Mouse (Mus musculus): ENCODE data around the gene Inka1. TPM values are rescaled to one million over a fixed set of nuclear protein-coding genes. Genes with fewer than 3 reads are reported as not detected.

Gene Inka1
- polyA plus RNA-seq, 1 experiment from 2014 or later = 27.6 TPM

GRCm38 (mm10) chr9:107935374-107935773, 50.3 kb downstream of the Inka1 start, which contains the start of gene Camkv:
TSS of gene Camkv (plus strand) at chr9:107935674.
- Histone ChIP-seq H3K9ac (ENCODE audit: low read length) (peak within 1 kb of the TSS; percentile 59), H3K4me1 (replicated peaks; ENCODE audit: control insufficient read depth, insufficient read depth) (peaks cover 4% of the 10 kb centered on the region; the same call in 1 of the 2 replicates), H3K27me3 (ENCODE audit: control insufficient read depth, insufficient read depth, low read length) (no peaks in the 10 kb centered on the region), H3K9me3 (ENCODE audit: control insufficient read depth, low read length) (no peaks in the 10 kb centered on the region), H3K36me3 (ENCODE audit: control insufficient read depth, insufficient read depth, low read length) (no peaks in the 10 kb centered on the region), H3K4me2 (replicated peaks; ENCODE audit: low read depth) (peak within 1 kb of the TSS; percentile 83), H3K27ac (replicated peaks) (no peak within 1 kb of the TSS), H3K4me3 (ENCODE audit: low read depth, low read length) (peak within 1 kb of the TSS; percentile 41)
- no peak for TF ChIP-seq EP300 (optimal IDR thresholded peaks at IDR 0.05)
- TF ChIP-seq CTCF (IDR thresholded peaks at IDR 0.05; ENCODE audit: low read depth) = no peak
- ATAC-seq (ENCODE audit: low FRiP score, low TSS enrichment) = no peak
- 17% methylated on average over 3 of the region's 3 CpGs for WGBS
- DNase-seq (ENCODE audit: low spot score) = no peak

Other genes starting within 250 kb of the Inka1 start
- 60.2 and 67.3 TPM in 2 replicates for gene Rbm5, start 214.9 kb downstream of the Inka1 start, polyA plus RNA-seq (2015; fragmentation: Nextera tagmentation; extraction: Ambion mirVana)
- 25.3 and 25.6 TPM in 2 replicates for gene Rbm6, start 112.6 kb downstream of the Inka1 start, polyA plus RNA-seq (2015; fragmentation: Nextera tagmentation; extraction: Ambion mirVana)
- gene Mon1a, start 97.7 kb downstream of the Inka1 start, polyA plus RNA-seq (2015; fragmentation: Nextera tagmentation; extraction: Ambion mirVana) = 22.9 and 23.6 TPM in 2 replicates
- 10.4 and 10.6 TPM in 2 replicates for gene Mst1r, start 79.0 kb downstream of the Inka1 start, polyA plus RNA-seq (2015; fragmentation: Nextera tagmentation; extraction: Ambion mirVana)
- not detected in 2 replicates for gene Actl11, start 57.4 kb downstream of the Inka1 start, polyA plus RNA-seq (2015; fragmentation: Nextera tagmentation; extraction: Ambion mirVana)
- 0.62 and 0.94 TPM in 2 replicates for gene Camkv, start 50.2 kb downstream of the Inka1 start, polyA plus RNA-seq (2015; fragmentation: Nextera tagmentation; extraction: Ambion mirVana)
- 4.8 and 5.7 TPM in 2 replicates for gene Traip, start 35.7 kb downstream of the Inka1 start, polyA plus RNA-seq (2015; fragmentation: Nextera tagmentation; extraction: Ambion mirVana)
- 24.7 and 28.9 TPM in 2 replicates for gene Uba7, start 10.4 kb downstream of the Inka1 start, polyA plus RNA-seq (2015; fragmentation: Nextera tagmentation; extraction: Ambion mirVana)
- 0.69 and 0.87 TPM in 2 replicates for gene Gm20661, start 2.8 kb downstream of the Inka1 start, polyA plus RNA-seq (2015; fragmentation: Nextera tagmentation; extraction: Ambion mirVana)
- gene Cdhr4, start 6.6 kb upstream of the Inka1 start, polyA plus RNA-seq (2015; fragmentation: Nextera tagmentation; extraction: Ambion mirVana) = 1.3 and 2.0 TPM in 2 replicates
- 0.18 TPM in 1 of 2 replicates, not detected in the other for gene Gm20662, start 10.5 kb upstream of the Inka1 start, polyA plus RNA-seq (2015; fragmentation: Nextera tagmentation; extraction: Ambion mirVana)
- gene Ip6k1, start 16.6 kb upstream of the Inka1 start, polyA plus RNA-seq (2015; fragmentation: Nextera tagmentation; extraction: Ambion mirVana) = 24.0 and 26.3 TPM in 2 replicates
- gene Gmppb, start 63.4 kb upstream of the Inka1 start, polyA plus RNA-seq (2015; fragmentation: Nextera tagmentation; extraction: Ambion mirVana) = 48.5 and 49.5 TPM in 2 replicates
- 2.8 and 2.9 TPM in 2 replicates for gene Amigo3, start 67.3 kb upstream of the Inka1 start, polyA plus RNA-seq (2015; fragmentation: Nextera tagmentation; extraction: Ambion mirVana)
- 4.4 and 4.8 TPM in 2 replicates for gene Mst1, start 94.6 kb upstream of the Inka1 start, polyA plus RNA-seq (2015; fragmentation: Nextera tagmentation; extraction: Ambion mirVana)
- 13.8 and 15.7 TPM in 2 replicates for gene Rnf123, start 97.5 kb upstream of the Inka1 start, polyA plus RNA-seq (2015; fragmentation: Nextera tagmentation; extraction: Ambion mirVana)
- gene Apeh, start 108.7 kb upstream of the Inka1 start, polyA plus RNA-seq (2015; fragmentation: Nextera tagmentation; extraction: Ambion mirVana) = 35.4 and 38.4 TPM in 2 replicates
- 1.6 and 2.0 TPM in 2 replicates for gene Bsn, start 204.5 kb upstream of the Inka1 start, polyA plus RNA-seq (2015; fragmentation: Nextera tagmentation; extraction: Ambion mirVana)